Mouse (Mus musculus) CH12.LX (cell line): ENCODE data around the gene Slc47a1. TPM values are rescaled to one million over a fixed set of nuclear protein-coding genes. Genes with fewer than 3 reads are reported as not detected.

Experiments used
- DNase-seq: peaks from one replicate; pipeline ENCODE4 v3.0.0-alpha.2; 2013; ENCODE audit errors: extremely low read depth
- H3K27ac ChIP-seq: 2 replicates; pipeline ENCODE4 v1.5.1; 2012; ENCODE audit warnings: low read depth, mild to moderate bottlenecking, control low read depth, moderate library complexity; ENCODE audit not compliant: insufficient read depth
- H3K27me3 ChIP-seq: replicated peaks from 2 replicates; pipeline ENCODE3; 2012; ENCODE audit warnings: inconsistent platforms
- H3K36me3 ChIP-seq, 2 experiments: replicated peaks in 1 of 2; 2 replicates each; pipeline versions ENCODE3 to v1.6.1; 2012; ENCODE audit warnings: inconsistent platforms in 1 of 2, low read length in 1 of 2, mild to moderate bottlenecking in 1 of 2, mixed read lengths in 1 of 2, moderate library complexity in 1 of 2; ENCODE audit not compliant: control insufficient read depth in 1 of 2, insufficient read depth in 1 of 2
- H3K4me1 ChIP-seq, 2 experiments: 2 replicates each; pipeline ENCODE4 v1.6.1; 2012; ENCODE audit warnings: inconsistent platforms in 1 of 2, moderate library complexity in 1 of 2; ENCODE audit not compliant: insufficient read depth in 2 of 2, control insufficient read depth in 1 of 2
- H3K4me2 ChIP-seq: 2 replicates; pipeline ENCODE4 v1.6.1; 2012; ENCODE audit warnings: low read depth, mild to moderate bottlenecking, control low read depth; ENCODE audit not compliant: poor library complexity, insufficient read depth, severe bottlenecking
- H3K4me3 ChIP-seq, 3 experiments: fragments of 150-350 bp in 1 of 3; sonication (generic) in 1 of 3; replicated peaks in 1 of 3; 2 replicates each; pipeline versions ENCODE3 to v1.5.1; 2011 to 2012; ENCODE audit warnings: low read depth in 2 of 3, low read length in 2 of 3, mild to moderate bottlenecking in 2 of 3, moderate library complexity in 2 of 3, control low read depth in 1 of 3, improper control_type of control experiment in 1 of 3, inconsistent platforms in 1 of 3, mixed read lengths in 1 of 3; ENCODE audit not compliant: poor library complexity in 1 of 3
- H3K79me2 ChIP-seq: replicated peaks from 2 replicates; pipeline ENCODE4 v1.6.1; 2012; ENCODE audit warnings: mild to moderate bottlenecking, moderate library complexity; ENCODE audit not compliant: control insufficient read depth, poor library complexity, insufficient read depth, severe bottlenecking; ENCODE audit errors: extremely low read depth
- H3K9ac ChIP-seq: 2 replicates; pipeline ENCODE4 v1.6.1; 2012; ENCODE audit warnings: low read depth, mild to moderate bottlenecking, control low read depth, moderate library complexity; ENCODE audit not compliant: insufficient read depth
- H3K9me3 ChIP-seq: replicated peaks from 2 replicates; pipeline ENCODE3; 2012; ENCODE audit warnings: low read length, inconsistent platforms, mixed read lengths
- BHLHE40 ChIP-seq: IDR thresholded peaks from 2 replicates; pipeline ENCODE4 v1.6.1; 2011; ENCODE audit warnings: mild to moderate bottlenecking, low read depth, low read length, improper control_type of control experiment
- CHD1 ChIP-seq: IDR thresholded peaks from 2 replicates; pipeline ENCODE4 v1.6.1; 2012; ENCODE audit warnings: low read depth, low read length, improper control_type of control experiment, inconsistent platforms
- CHD2 ChIP-seq: IDR thresholded peaks from 2 replicates; pipeline ENCODE4 v1.6.1; 2011; ENCODE audit warnings: low read length, improper control_type of control experiment
- EP300 ChIP-seq: IDR thresholded peaks from 2 replicates; pipeline ENCODE4 v1.6.1; 2011; ENCODE audit warnings: low read length, improper control_type of control experiment
- IRF4 ChIP-seq: IDR thresholded peaks from 2 replicates; pipeline ENCODE4 v1.6.1; 2014; ENCODE audit warnings: low read depth, mild to moderate bottlenecking, inconsistent platforms, low read length, improper control_type of control experiment
- JUN ChIP-seq: IDR thresholded peaks from 2 replicates; pipeline ENCODE4 v1.6.1; 2011; ENCODE audit warnings: low read depth, mild to moderate bottlenecking, low read length, improper control_type of control experiment, moderate library complexity; ENCODE audit not compliant: insufficient read depth
- MAX ChIP-seq: IDR thresholded peaks from 2 replicates; pipeline ENCODE4 v1.6.1; 2011; ENCODE audit warnings: low read length, improper control_type of control experiment
- NELFE ChIP-seq: IDR thresholded peaks from 2 replicates; pipeline ENCODE4 v1.6.1; 2011; ENCODE audit warnings: low read depth, low read length, improper control_type of control experiment
- POLR2A ChIP-seq: IDR thresholded peaks from 2 replicates; pipeline ENCODE4 v1.6.1; 2011; ENCODE audit warnings: low read depth, mild to moderate bottlenecking, improper control_type of control experiment, low read length
- RAD21 ChIP-seq: IDR thresholded peaks from 2 replicates; pipeline ENCODE4 v1.6.1; 2011; ENCODE audit warnings: low read depth, mild to moderate bottlenecking, low read length, improper control_type of control experiment, moderate library complexity
- SMC3 ChIP-seq: IDR thresholded peaks from 2 replicates; pipeline ENCODE4 v1.6.1; 2011; ENCODE audit warnings: low read depth, low read length, improper control_type of control experiment
- TBP ChIP-seq: conservative IDR thresholded peaks from 2 replicates; pipeline ENCODE4 v1.6.1; 2011; ENCODE audit warnings: low read depth, low read length, improper control_type of control experiment
- TCF12 ChIP-seq: IDR thresholded peaks from 2 replicates; pipeline ENCODE4 v1.6.1; 2014; ENCODE audit warnings: low read depth, mild to moderate bottlenecking, inconsistent platforms, low read length, improper control_type of control experiment
- ZKSCAN1 ChIP-seq: IDR thresholded peaks from 2 replicates; pipeline ENCODE4 v1.6.1; 2012; ENCODE audit warnings: low read depth, inconsistent platforms, low read length, improper control_type of control experiment, borderline replicate concordance
- ZMIZ1 ChIP-seq: IDR thresholded peaks from 2 replicates; pipeline ENCODE4 v1.6.1; 2012; ENCODE audit warnings: low read depth, mild to moderate bottlenecking, inconsistent platforms, low read length, improper control_type of control experiment
- ZNF384 ChIP-seq: IDR thresholded peaks from 2 replicates; pipeline ENCODE4 v1.6.1; 2012; ENCODE audit warnings: low read depth, low read length, improper control_type of control experiment, inconsistent platforms
- dilution Hi-C: fragments of 300-500 bp; cut with MboI; formaldehyde crosslinking; loops from 2 replicates; pipeline ENCODE4 v1.14.3; 2020; ENCODE audit warnings: low sequenced_read_pairs; ENCODE audit not compliant: extremely low pct_unique_long_range_greater_than_20kb, extremely low pct_ligation_motif_present
- in situ Hi-C: fragments of 300-500 bp; cut with MboI; formaldehyde crosslinking; loops from 3 replicates; pipeline ENCODE4 v1.14.3; 2019; ENCODE audit warnings: low sequenced_read_pairs, low pct_ligation_motif_present, low pct_unique_long_range_greater_than_20kb, mixed read lengths
- polyA plus RNA-seq: library from polyadenylated mRNA; unstranded; fragments of >175 nt; gene quantifications from 2 replicates; pipeline ENCODE4 v1.2.1, GENCODE M21; 2012; ENCODE audit warnings: low read depth; ENCODE audit not compliant: insufficient read length
- total RNA-seq, 2 experiments: library from RNA; depleted of rRNA; stranded (reverse); fragments of 300-350 nt in 1 of 2; fragments of >200 nt in 1 of 2; gene quantifications; 2 replicates each; pipeline ENCODE4 v1.2.3; 2012 to 2014

Slc47a1 gene
- total and polyA plus RNA-seq, 3 experiments: 24.3 to 46.4 (median 29.3) TPM

DNA sequence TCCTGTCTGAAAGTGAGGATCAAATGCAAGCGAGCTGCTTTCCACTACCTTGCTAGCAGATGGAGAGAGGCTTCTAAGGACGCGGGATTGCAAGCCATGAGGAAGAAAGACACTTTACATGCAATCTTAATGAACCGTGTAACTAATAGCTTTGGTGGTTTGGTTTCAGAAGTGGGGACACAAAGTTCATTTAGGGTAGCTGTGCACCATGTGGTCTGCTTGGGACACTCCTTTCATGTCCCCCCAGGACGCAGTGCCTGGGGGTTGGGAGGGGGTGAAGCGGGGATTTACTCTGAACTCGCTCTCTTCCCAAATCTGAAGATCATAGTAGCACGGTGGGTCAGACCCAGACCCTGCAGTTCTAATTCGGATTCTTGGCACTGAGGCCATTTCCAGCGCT lies 36.2 kb downstream of the Slc47a1 start:
- Histone ChIP-seq H3K4me2 (no peak overlapping the region), H3K9ac (no peak overlapping the region)

DNA sequence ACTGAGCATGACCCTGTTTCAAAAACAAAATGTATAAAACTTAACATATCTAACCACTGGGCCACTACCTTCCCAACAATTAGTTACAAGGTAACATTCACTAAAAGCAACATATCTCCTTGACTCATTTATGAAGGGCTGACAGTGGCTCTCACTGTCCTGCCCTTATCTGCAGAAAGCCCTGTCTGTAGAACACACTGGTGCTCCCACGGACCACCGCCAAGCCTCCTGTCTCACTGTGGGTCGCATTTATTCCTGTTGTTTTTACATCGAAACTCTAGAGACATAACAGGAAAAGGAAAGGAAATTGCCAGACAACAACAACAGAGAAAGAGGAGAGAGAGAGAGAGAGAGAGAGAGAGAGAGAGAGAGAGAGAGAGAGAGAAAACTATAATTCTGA lies 36.9 kb downstream of the Slc47a1 start:
- H3K4me1 ChIP-seq: peaks cover 0 to 5% of the 10 kb centered on the region in 2 experiments; a peak in 1 of 4 replicates
- H3K9me3 ChIP-seq: no peaks in the 10 kb centered on the region
- no peak overlapping the region for H3K27ac ChIP-seq
- no peak overlapping the region for H3K9ac ChIP-seq
- H3K4me2 ChIP-seq: no peak overlapping the region
- H3K36me3 ChIP-seq: peaks cover 18 to 43% of the 10 kb centered on the region in 2 experiments
- TF ChIP-seq ZKSCAN1 (no peak), JUN (no peak), EP300 (no peak), BHLHE40 (no peak), CHD2 (no peak), NELFE (no peak), ZNF384 (no peak)
- TF ChIP-seq, all 38 proteins: peak for 0
- Histone ChIP-seq H3K27me3 (no peaks in the 10 kb centered on the region), H3K4me3 (no peak overlapping the region), H3K79me2 (no peaks in the 10 kb centered on the region)
- in situ Hi-C loops (loop anchor here (5.0 kb wide), 1 partner anchor 149 kb away; no protein-coding TSS in a partner anchor), dilution Hi-C loops (no loop called here)
- no peak for DNase-seq

More for the DNA sequence above, 36.2 kb downstream of the Slc47a1 start:
- Histone ChIP-seq H3K36me3 (peaks cover 18 to 50% of the 10 kb centered on the region in 2 experiments), H3K79me2 (no peaks in the 10 kb centered on the region), H3K4me1 (peaks cover 0 to 5% of the 10 kb centered on the region in 2 experiments; a peak in 1 of 4 replicates), H3K27ac (no peak overlapping the region), H3K9me3 (no peaks in the 10 kb centered on the region), H3K4me3 (no peak overlapping the region), H3K27me3 (no peaks in the 10 kb centered on the region)
- DNase-seq: no peak
- dilution Hi-C loops: no loop called here
- in situ Hi-C loops: loop anchor here (5.0 kb wide), 1 partner anchor 150 kb away; no protein-coding TSS in a partner anchor
- TF ChIP-seq ZMIZ1 (no peak), IRF4 (no peak), SMC3 (no peak), POLR2A (no peak), CHD2 (no peak), MAX (no peak)

DNA sequence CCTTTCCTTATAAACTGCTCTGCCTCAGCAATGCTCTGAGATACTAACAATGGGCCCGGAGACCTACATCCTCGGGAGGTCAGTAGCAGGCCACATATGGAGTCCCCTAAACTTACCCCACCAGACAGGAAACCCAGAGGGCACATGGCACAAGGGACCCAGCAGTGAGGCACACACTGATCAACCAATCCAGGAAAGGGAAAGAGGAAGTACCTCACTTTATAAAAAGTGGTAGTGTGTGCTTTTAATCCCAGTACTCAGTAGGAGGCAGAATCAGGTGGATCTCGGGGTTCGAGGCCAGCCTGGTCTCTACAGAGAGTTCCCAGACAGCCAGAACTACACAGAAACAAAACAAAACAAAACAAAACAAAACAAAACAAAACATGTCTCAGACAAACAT lies 37.8 kb downstream of the Slc47a1 start:
- H3K36me3 ChIP-seq: peaks cover 18 to 35% of the 10 kb centered on the region in 2 experiments
- no peak overlapping the region for H3K9ac ChIP-seq
- H3K4me2 ChIP-seq: no peak overlapping the region
- H3K27me3 ChIP-seq: no peaks in the 10 kb centered on the region
- no peak overlapping the region for H3K27ac ChIP-seq
- peaks cover 0 to 5% of the 10 kb centered on the region in 2 experiments; a peak in 1 of 4 replicates for H3K4me1 ChIP-seq
- H3K9me3 ChIP-seq: peaks cover 1% of the 10 kb centered on the region
- in situ Hi-C loops: loop anchor here (5.0 kb wide), 1 partner anchor 148 kb away; no protein-coding TSS in a partner anchor
- no peaks in the 10 kb centered on the region for H3K79me2 ChIP-seq
- H3K4me3 ChIP-seq: no peak overlapping the region
- dilution Hi-C loops: no loop called here
- no peak for TF ChIP-seq CHD1
- TF ChIP-seq TCF12: no peak
- no peak for TF ChIP-seq RAD21
- TF ChIP-seq JUN: no peak
- no peak for TF ChIP-seq TBP
- DNase-seq: no peak
